Mouse (Mus musculus) ovary, postnatal 14 days (tissue): ENCODE measurements at regions not wholly inside any gene's neighbourhood (a gene's known extent, or its start where the extent isn't known, plus 50 kb on each side); places are given as distances from the start of the nearest gene placed in this dataset.

Experiments used
- DNase-seq: peaks from one replicate; pipeline ENCODE4 v3.0.0; 2022; ENCODE audit warnings: low spot score

DNA sequence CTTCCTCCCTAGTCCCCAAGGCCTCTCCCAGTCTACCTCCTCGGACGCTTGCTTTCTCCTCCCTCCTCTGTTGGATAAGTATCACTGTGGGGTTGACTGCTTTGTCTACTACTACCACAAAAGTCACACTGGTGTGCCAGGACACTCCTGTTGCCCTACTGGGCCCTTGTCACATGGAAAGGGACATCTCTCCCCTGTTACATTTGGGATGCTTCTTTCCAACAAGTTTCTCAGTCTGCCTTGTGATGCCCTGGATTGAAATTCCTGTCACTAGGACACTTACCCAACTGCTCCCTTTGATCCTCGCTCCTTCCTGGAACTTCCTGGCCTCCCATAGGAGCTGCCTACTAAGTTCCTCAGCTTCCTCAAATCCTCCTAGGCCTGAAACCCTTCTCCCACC, 501.9 kb upstream of the Nox3 start:
- no peak for DNase-seq

DNA sequence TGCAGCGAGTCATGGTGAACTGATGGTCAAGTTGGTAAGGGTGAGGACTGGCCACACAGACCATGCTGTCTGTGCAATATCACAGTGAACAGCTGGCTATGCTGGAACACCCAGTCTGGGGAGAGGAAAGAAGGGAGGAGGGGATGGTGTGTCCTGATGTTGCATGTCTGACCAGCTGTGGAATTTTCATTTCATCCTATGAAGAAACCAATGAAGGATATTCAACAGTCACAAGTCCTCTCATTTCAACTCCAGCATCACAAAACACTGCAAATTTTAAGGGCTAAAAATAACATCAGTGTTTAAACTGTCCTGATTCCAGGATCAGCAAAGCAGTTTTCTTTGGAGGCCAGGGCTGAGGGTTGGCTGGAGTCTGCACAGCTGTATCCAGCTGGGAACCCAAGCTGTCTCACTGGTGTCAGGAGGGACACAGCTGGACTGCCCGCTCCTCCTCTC, 503.7 kb upstream of the Nox3 start:
- peak; percentile 21 for DNase-seq

DNA sequence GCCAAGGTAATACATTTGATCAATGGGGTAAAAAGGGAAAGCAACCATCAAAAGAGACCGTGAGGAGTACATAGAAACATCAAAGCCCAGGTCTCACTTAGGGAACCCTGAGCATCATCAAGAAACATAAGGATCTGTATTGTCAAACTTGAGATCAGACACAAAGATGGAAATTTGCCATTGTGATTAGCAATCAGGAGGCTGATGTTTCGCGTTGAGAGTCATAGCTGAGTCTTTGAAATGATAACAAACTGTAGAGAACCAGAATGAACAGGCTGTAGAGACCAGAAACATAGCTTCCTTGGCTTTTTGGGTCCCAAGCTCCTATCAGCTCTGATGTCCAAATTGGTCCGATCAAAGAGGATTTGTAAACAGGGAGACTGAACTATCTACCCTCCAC, 505.2 kb upstream of the Nox3 start:
- no peak for DNase-seq

DNA sequence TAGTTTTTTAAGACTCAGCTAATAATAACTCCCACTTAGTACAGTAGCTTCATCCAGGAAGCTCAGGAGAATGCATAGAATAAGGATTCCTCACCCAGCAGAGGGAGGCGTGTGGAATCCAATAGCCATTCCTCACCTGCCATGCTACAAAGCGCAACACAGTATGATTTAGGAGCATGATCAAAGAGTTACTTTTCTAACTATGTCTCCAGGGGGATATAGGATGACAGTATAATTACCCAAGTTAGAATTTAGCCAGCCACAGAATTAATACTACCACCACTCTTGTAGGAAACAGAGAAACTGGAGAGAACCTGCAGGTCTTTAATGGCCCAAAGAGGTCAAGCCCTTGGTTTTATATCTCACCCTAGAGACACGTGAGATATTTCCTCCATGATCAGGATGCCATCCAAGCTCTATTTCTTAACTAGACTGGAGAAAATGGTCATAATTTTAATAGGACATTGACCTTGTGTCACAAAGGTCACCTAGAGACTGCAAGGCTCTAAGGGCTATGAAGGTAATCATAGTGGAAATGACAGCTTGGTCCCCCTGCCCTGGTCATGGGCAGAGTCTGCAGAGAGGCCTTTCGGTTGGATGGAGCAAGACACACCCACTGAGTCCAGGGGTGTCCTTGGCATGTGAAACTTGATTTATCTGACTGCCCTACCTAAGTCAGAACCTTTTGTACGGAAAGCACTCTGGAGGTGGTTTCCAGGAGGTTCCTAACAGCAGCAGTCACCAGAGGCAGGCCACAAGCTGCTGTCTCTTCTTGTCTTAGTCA, 512.3 kb upstream of the Nox3 start:
- DNase-seq: no peak

DNA sequence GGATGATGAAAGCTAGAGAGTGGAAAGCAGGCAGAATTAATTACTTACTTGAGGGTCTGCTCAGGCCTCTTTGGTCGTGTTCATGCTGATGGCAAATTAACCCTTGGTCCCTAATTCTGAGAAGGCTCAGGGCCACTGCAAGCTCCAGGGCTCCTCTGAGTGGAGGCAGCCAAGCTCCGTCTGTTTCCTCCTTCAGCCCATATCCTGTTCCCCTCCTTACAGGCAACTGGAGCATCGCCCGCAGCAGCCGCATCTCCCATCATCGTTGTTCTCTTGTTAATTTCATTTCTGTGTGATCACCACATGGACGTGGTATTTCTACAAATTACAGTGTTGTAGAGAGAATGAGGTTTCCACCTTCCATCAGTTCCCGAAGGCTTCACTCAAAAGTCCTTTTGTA, 513.6 kb upstream of the Nox3 start:
- DNase-seq: no peak

DNA sequence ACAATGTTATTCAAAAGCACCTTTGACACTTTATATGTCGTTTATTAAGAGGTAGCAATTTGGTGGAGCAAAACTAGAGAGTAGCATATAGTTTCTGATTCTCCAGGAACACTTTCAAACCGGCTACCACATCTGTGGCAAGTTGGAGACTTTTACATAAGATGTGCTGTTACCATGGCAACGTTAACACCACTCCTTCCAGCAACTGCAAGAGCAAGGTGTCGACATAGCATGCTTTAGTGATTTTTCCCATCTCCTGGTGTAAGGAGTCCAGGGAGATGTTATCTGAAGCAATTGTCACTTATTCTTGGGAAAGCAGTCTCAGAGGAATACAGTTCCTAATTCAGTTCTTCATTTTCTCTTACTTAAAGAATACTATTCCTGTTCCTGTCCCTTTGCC, 516.5 kb upstream of the Nox3 start:
- no peak for DNase-seq

DNA sequence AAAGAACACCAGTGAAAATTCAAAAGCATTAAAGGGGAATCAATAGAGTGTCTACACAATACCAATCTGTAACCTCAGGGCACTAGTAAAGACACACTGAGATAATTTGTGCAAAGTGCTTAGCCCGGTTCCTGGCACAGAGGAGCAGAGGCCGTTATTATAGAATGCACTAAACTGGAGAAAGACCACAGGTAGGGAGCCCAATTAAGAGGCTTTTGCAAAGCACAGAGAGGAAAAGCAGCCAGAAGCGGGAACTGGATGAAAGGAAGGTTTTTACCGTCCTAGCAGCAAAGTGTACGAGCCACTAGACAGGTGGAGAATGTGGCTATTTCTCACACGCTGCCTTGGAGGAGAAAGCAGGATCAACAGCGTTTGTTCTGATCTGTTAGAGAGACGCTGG, 518.9 kb upstream of the Nox3 start:
- DNase-seq: no peak

DNA sequence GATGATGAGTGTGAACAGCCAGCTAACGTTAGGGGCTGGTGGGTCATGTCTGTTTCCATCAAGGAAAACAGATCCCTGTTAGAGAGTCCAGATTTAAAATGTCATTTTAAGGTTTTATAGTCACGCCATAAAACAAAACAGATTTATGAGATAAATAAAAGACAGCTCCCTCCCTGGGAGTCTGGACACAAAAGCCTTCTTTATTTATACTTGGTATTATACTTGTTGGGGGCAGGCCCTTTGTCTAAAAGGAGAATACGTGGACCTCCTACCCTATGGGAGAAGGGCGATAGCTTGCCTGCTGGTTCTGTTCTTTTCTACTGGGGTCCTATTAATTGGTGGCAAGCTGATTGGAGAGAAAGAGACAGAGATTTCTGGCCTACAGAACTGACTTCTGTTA, 520.1 kb upstream of the Nox3 start:
- no peak for DNase-seq

DNA sequence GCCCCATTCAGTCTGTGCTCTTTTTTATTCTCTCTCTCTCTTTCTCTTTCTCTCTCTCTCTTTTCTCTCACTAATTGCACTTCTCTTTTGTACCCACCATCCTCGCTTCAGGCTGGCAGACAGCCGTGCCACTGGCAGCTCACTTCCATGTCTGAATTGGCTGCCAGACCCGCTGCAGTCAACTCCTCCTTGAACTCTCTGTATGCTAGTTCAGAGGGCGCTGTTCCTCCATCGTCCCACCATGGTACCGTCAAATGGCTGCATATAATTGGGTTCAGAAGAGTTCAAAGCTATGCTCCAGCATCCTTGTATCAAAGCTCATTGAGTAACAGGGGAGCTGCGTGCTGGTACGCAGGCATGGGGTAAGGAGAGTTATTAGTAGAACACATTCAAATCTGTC, 520.7 kb upstream of the Nox3 start:
- no peak for DNase-seq

DNA sequence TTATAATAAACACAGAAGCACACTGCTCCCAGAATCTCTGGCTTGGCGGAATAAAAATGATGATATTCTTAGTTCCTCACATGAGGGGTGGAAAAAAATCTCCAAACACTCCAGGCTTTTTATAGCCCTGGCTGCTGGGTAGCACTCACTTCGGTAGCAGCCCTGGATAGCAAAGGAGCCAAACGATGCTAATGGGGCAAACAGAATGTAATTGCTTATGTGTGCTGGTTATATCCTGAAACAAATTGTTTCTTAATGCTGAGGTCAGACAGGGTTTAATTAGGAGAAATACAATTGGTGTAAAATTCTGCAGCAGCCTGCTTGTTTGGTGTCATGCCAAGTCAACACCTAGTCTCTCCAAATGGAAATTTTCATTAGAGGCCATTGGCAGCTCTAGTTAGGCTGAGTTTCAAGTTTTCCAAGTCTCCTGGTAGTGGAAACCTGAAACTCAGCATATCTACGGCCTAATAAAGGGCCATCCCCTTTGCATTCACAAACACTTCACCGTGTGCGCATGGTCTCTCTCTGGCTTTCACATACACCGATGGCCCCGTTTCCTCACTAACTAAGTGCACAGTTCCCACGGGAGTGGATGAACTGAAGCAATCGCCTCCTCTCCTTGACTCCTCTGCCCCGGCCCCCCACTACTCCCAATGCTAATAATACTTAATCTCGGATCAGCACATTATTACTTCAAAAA, 524.8 kb upstream of the Nox3 start:
- DNase-seq: no peak

DNA sequence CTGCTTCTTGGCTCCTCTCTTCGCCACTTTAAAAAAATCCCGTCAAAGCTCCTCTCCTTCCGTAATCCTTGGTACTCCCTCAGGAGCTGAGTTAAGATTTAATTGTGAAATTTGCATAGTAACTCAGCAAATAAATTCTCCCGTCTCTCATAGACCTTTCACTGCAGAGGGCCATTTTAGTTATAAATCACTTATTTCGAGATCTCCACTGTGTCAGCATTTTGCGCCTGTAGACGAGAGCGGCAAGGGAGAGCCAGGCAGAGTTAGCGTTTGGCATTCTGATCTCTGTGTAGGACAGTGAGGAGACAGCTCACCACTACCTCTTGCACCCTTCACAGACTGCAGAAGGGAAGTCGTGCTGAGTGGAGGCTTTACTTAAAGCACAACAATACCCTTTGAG, 531.8 kb upstream of the Nox3 start:
- DNase-seq: no peak

DNA sequence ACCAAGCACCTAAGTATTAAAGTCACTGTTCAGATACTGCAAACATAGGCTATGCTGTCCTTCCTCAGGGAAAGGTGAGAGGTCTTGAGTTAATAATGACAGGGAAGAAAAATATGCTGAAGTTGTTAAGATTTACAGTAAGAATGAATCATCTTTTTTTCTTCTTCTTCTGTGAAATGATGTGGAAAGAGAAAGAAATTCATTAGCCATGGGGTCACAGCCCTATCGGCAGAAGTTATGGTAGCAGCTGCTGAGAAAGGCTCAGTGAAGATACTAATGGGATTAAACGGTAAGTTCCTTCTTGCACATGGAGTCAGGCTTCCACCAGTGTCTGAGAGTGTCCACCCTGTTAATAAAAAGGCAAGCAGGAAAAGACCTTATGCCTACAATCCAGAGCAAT, 533.9 kb upstream of the Nox3 start:
- DNase-seq: no peak

DNA sequence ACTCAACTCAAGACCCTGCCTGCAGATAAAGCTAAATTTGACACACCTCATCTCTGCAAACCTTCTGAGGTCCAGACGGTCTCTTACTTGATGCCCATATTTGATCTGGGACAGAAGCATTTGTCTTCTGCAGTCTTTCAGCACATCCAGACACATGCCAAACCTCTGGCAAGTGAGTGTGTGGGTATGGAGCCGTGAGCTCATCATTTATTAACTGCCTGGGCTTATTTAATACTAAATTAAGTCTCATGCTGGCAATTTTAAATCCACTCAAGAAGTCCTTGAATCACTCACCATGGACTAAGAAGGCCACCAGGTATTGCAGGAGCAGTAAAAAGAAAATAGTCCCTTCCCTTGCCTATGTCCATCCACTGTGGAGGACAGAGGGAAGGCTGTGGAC, 554.4 kb upstream of the Nox3 start:
- DNase-seq: no peak

DNA sequence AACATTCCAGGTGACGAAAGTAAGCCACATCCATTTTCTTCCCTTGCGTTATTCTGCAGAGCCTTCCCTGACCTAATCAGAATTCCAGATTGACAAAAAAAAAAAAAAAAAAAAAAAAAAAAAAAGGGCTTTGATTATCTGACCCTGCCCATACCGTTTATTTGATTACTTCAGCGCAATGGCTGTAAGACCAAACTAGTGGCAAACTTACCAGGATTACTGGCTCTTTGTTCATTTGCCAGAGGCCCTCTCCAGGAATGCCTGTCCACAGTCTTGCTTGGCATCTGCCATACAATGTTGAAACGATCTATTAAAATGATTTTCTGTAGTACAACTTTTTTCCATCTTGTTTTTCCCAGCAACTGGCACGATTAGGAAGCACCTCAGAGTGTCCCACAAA, 569.4 kb upstream of the Nox3 start:
- DNase-seq: no peak

DNA sequence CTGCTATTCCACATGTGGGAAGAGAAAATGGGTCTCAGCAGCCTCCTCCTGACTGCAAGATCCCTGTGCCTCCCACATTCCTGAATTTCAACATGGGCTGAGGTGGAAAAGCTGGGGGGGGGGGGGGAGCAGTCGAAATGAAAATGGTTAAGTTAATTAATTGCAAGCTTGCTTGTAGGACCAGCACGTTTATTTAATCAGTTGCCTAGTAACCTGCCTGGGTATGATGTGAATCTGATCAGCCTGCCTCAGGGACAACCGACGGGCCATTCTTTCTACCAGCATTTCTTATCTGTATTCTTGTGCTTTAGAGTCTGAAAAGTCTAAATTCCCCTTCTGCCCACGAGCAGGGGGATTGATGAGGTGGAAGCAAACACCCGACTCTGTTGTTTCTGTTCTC, 569.9 kb upstream of the Nox3 start:
- DNase-seq: no peak

DNA sequence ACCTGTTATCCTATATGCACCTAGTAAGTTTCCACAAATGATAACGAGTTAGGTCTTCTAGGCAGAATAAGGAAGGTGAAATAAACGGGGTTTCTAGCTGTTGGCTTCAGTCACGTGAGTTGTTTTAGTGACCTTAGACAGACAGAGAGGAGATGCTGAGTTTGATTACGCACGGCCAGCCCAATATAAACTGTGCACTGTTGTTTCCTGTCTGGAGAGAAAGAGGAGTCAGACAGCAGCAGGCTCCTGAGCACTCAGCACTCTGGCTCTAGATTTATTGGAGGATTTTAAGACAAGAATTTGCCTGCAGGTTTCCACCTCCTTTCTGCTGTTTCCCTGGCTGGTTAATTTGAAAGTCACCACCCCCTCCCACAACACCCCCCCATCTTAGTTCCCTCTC, 570.4 kb upstream of the Nox3 start:
- DNase-seq: no peak

DNA sequence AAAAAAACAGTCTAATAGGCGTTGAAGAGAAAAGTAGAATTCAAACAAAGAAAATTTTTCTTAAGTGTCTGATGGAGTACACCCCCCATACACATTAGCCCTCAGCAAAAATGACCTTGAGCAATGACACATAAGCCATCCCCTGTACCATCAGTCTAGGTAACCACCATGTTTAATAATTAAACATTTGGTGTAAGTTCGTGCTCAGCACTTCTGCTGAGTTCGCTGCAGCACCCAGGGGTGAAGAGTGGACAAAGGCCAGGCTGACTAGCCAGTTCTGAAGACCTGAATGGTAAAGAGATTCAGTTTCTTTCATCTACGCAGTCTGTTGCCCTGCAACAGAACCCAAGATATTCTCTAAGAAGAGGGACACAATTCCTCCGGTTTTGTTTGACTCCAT, 572.3 kb upstream of the Nox3 start:
- DNase-seq: no peak

DNA sequence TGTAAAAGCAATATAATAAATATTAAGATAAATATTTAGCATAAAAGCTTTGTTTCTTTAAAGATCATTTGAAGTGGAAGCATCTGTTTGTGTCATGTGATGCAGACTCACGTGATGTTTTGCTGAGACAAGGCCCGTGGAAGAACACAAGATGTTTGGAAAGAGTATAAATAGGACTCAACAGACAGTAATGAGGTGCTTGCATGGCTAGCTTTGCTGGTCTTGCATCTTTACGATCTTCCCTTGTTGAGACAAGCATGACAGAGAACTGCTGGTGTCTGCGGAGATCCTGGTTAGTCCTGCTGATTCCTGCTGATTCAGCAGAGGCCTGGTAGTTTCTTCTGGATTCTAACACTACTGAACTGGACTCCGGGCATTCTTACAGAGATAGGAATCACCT, 576.4 kb upstream of the Nox3 start:
- no peak for DNase-seq

DNA sequence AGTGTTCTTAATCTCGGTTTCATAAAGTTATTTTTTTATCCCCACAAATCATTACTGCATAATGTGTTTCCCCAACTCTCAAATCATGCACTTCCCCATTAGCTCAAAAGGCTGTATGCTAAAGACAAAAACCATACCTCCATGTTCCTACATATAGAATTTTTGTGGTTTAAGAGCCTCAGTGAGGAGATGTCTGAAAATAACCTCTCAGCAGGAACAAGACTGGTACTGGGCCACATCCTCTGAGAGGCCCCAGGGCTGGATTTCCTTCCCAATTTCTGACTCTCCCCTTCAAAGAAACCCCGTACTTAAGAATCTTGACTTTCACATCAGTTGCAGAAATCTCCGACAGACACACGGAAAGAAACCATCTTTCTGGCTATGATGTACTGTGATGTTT, 580.7 kb upstream of the Nox3 start:
- no peak for DNase-seq

DNA sequence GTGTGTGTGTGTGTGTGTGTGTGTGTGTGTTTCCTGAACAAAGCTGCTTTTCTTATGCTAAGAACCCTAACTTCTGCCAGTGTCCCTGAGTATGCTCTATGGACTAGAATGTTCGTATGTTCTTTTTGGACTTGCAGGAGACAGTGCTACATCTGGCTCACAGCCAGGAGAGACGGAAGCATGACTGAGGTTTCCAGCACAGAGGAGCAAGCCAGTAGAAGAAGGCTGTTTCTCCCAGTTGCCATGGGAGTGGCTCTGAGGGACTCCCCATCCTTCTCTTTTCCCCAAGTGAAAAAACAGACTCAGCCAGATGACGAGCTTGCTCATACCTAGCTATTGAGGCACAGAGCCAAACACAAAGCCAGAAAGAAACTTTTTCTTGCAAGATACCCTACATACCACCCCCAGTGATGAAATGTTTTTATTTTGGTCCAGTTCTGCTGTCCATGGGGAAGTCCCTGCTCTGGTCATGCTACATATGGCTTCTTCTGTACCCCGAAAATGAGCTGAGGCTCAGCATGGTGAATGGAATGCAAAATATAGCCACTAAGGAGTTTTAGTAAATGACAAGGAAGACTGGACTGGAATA, 582.3 kb upstream of the Nox3 start:
- DNase-seq: no peak

DNA sequence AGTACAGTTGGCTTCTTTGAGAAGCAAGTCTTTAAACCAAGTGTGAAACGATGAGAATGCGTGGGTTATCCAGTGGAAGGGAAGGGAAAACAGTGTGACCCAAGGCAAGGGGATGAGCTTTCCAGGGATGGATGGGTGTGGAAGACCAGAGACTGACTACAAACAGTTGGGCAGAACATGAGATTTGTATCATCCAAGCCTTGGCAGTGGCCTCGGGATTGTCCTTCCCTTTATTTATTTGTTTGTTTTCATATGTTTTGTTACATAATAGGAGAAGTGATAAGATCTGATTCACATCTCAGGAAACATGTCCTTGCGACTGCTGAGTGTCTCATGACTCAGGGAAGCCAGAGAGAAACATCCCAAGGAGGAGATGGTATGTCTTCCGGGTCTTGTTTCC, 585.4 kb upstream of the Nox3 start:
- DNase-seq: no peak

DNA sequence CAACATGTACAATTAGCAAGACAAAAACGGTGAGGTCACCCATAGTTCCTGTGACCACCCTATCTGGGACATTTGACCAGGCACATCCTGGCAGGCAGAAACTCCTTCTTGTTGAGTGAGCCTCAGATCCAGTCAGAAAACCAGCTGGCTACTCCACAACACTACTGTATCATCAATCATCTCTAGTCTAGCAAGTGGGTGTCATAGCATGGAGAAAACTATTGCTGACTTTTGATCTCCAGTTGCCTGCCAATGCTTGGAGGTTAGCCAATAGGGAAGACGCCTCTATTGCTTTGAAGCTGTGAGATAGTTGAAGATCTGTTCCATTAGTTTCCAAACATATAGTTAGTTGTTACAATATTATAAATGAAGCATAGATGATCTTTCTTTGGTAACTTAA, 595.4 kb upstream of the Nox3 start:
- DNase-seq: no peak

DNA sequence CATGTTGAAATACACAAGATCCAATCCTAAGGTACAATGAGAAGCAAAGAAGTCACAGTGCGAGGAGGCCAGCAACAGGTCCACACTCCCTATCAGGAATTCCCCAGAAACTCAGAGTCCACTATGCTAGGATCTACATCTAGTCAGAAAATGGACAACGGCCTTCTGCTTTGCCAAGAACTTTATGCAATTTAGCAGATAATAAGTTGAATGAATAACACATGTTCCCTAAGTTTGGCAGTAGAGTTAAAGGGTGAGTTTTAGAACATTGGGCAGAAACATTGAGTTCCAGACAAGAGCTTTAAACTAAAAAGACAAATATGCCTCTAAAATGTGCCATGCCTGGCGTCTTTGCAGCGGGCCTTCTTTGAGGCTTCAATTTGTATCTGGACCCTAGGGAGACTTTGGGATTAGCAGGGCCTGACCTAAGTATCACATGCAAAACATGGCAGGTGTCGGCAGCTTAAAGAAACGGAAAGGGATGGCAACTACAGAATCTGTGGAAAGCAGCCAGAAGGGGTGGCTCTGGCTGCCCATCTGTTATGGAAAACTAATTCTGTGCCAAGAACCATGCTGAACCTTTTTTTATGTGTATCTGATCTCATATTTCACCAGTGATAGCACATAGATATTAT, 600.6 kb upstream of the Nox3 start:
- DNase-seq: no peak
